Mouse (Mus musculus): ENCODE data around the gene Speer2. TPM values are rescaled to one million over a fixed set of nuclear protein-coding genes. Genes with fewer than 3 reads are reported as not detected.

The Speer2 gene
- not detected in 2 replicates for polyA plus RNA-seq (2016; fragmentation: Nextera tagmentation; extraction: Ambion mirVana)

DNA sequence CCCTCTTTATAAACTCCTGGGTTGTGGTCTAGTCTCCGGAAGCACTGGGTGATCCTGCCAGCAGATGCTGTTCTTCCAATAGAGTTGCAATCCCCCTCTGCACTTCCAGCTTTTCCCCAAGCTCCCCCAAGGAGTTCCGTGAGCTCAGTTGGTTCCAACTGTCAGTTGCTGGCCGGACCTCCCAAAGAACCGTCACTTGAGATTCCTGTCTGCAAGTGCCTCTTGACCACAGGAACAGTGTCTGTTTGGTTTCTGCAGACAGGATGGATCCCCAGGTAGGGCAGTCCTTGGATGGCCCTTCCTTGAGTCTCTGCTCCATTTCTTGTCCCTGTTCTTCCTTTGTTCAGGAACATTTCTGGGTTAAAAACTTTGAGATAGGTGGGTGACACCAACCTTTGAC, at the start of gene Speer2:
Speer2 (minus strand) TSS at position 101 of the 400 bp plus-strand sequence.
- no peak for DNase-seq (ENCODE audit: low spot score)
- H3K36me3 ChIP-seq (replicated peaks), result no peaks in the 10 kb centered on the region
- H3K4me1 ChIP-seq, result no peaks in the 10 kb centered on the region
- H3K9me3 ChIP-seq, result no peaks in the 10 kb centered on the region
- no peak within 1 kb of the TSS for H3K27ac ChIP-seq (replicated peaks)
- no peak within 1 kb of the TSS for H3K4me3 ChIP-seq
- no peaks in the 10 kb centered on the region for H3K27me3 ChIP-seq (replicated peaks; ENCODE audit: low read depth, poor library complexity, severe bottlenecking)
- WGBS, result 94% methylated on average over 4 of the region's 4 CpGs

DNA sequence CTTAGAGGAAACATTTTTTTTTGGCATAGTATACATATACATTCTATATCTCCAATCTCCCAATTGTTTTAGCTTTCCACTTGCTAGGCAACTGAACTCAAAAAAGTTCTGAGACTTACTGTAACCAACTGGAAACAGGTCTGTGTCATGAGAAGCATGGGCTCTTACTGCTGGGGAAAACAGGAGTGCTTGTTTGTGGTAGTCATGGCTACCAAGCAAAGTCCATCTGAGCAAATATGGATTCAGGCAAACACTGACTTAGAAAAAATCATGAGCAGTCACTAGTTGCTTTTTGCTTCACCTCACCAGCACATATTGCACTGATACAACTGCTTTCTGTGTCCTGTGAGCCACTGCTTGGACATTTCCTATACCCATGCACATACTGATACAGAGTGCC, 40.8 kb upstream of the Speer2 start:
- Histone ChIP-seq H3K4me3 (no peak overlapping the region), H3K4me1 (no peaks in the 10 kb centered on the region), H3K9me3 (no peaks in the 10 kb centered on the region), H3K36me3 (replicated peaks) (no peaks in the 10 kb centered on the region), H3K27me3 (replicated peaks; ENCODE audit: low read depth, poor library complexity, severe bottlenecking) (no peaks in the 10 kb centered on the region), H3K27ac (replicated peaks) (no peak overlapping the region)
- no peak for DNase-seq (ENCODE audit: low spot score)

DNA sequence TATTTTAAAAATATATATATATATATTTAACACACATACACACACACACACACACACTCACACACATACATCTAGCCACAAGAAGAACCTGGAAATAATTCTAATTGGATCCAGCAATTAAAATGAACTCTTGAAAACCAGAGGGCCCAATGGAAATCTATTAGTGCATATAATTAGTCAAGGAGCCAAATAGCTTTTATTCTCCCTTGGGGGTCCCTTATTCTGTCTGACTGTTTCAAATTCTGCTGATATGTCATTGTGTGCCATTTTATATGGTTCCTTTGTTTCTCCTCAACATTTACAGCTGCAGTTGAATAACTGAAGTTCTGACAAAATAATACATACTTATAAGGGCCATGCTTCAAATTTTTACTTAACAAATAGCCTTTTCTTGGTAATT, 17.2 kb upstream of the Speer2 start:
- Histone ChIP-seq H3K4me1 (no peaks in the 10 kb centered on the region), H3K27me3 (replicated peaks; ENCODE audit: low read depth, poor library complexity, severe bottlenecking) (no peaks in the 10 kb centered on the region), H3K36me3 (replicated peaks) (no peaks in the 10 kb centered on the region), H3K27ac (replicated peaks) (no peak overlapping the region), H3K4me3 (no peak overlapping the region), H3K9me3 (no peaks in the 10 kb centered on the region)
- no peak for DNase-seq (ENCODE audit: low spot score)

DNA sequence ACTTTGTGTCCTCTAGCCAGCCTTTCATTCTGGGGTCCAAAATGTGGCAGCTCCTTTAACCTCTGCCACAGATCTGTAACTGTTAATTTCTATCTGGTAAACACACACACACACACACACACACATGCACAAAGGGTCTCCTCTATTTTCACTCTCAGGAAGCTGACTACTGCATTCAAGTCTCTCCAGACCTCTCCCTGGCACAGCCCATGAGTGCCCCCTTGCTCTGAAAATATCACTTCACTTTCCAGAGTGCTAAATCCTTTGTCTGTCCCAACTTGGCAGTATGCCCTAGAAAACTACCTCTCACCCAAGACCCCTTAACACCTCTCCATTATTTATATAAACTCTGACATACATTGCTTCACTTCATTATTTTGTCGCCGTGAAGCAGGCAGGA, 26.9 kb downstream of the Speer2 start:
- H3K4me3 ChIP-seq, result no peak overlapping the region
- H3K9me3 ChIP-seq, result no peaks in the 10 kb centered on the region
- H3K36me3 ChIP-seq (replicated peaks), result no peaks in the 10 kb centered on the region
- H3K4me1 ChIP-seq, result no peaks in the 10 kb centered on the region
- 82% methylated on average over 2 of the region's 2 CpGs for WGBS
- DNase-seq (ENCODE audit: low spot score), result no peak
- H3K27ac ChIP-seq (replicated peaks), result no peak overlapping the region
- no peaks in the 10 kb centered on the region for H3K27me3 ChIP-seq (replicated peaks; ENCODE audit: low read depth, poor library complexity, severe bottlenecking)

DNA sequence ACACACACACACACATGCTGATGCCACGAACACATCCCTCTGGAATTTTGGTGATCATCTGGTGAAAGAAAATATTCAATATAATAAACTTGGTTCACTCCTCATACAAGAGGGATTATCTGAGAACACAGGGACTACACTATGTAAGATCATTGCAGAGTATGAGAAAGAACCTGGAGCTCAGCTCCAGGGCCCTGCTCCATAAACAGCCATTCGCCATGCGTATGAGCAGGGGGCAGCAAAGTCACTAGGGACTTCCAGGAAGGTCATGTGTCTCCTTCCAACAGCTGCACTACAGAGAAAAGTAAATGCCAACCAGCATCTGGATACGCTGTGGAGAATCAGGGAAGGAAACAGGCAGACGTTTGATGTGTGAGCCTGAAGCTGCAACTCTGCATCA, 49.9 kb downstream of the Speer2 start:
- Histone ChIP-seq H3K9me3 (no peaks in the 10 kb centered on the region), H3K27ac (replicated peaks) (no peak overlapping the region; the same call in 1 of the 2 replicates), H3K4me1 (peaks cover 5% of the 10 kb centered on the region), H3K36me3 (replicated peaks) (no peaks in the 10 kb centered on the region), H3K27me3 (replicated peaks; ENCODE audit: low read depth, poor library complexity, severe bottlenecking) (no peaks in the 10 kb centered on the region), H3K4me3 (no peak overlapping the region)
- WGBS, result 44% methylated on average over 5 of the region's 5 CpGs
- DNase-seq (ENCODE audit: low spot score), result peak; percentile 18

All from embryonic facial prominence, embryonic 10.5 days (tissue).